Mouse (Mus musculus) heart, postnatal 36 days (tissue): Measurements from ENCODE around the gene Snx17. TPM values are rescaled to one million over a fixed set of nuclear protein-coding genes. Genes with fewer than 3 reads are reported as not detected.
"Not testable (repeated sequence)": the region's sequence is repeated elsewhere in the genome, so short reads cannot be mapped to it uniquely, and the experiment has no call there.

Source experiments
- DNase-seq, 2 experiments: peaks; one replicate each; pipeline ENCODE4 v3.0.0; 2021 to 2022
- intact Hi-C: fragments of 180-260 bp; cut with DNase I; formaldehyde crosslinking; loops from one replicate; pipeline ENCODE4 v1.15.1; 2025
- total RNA-seq, 2 experiments: library from RNA; stranded (reverse); gene quantifications; 2 replicates each; pipeline ENCODE4 v1.2.3; 2021

Gene Snx17
- total RNA-seq, 2 experiments from 2014 or later, result 61.8 to 64.6 TPM

- intact Hi-C loops, result loop anchor here (5.0 kb wide), 1 partner anchor 98 kb away; the partner anchor contains the start of gene Ift172
Observed at GRCm38 (mm10) chr5:31194486-31195485, 1.8 kb downstream of the Snx17 start.

GRCm38 (mm10) chr5:31195671-31196070, 2.6 kb downstream of the Snx17 start:
- intact Hi-C loops, result no loop called here
- DNase-seq, result no peak

More at GRCm38 (mm10) chr5:31194486-31195485, 1.8 kb downstream of the Snx17 start:
- no peak for DNase-seq

GRCm38 (mm10) chr5:31196207-31196606, 3.2 kb downstream of the Snx17 start:
- DNase-seq, result no peak
- intact Hi-C loops, result no loop called here

GRCm38 (mm10) chr5:31197072-31197471, 4.0 kb downstream of the Snx17 start:
- intact Hi-C loops, result no loop called here
- no peak for DNase-seq

GRCm38 (mm10) chr5:31198170-31198569, 5.1 kb downstream of the Snx17 start:
- DNase-seq, result no peak
- intact Hi-C loops, result no loop called here

GRCm38 (mm10) chr5:31198616-31199320, 5.7 kb downstream of the Snx17 start:
- intact Hi-C loops, result no loop called here
- DNase-seq, result no peak

- no peak for DNase-seq
- intact Hi-C loops, result no loop called here
Observed at GRCm38 (mm10) chr5:31199321-31199892, 6.4 kb downstream of the Snx17 start.

- no peak for DNase-seq
- intact Hi-C loops, result no loop called here
Observed at GRCm38 (mm10) chr5:31199893-31200292, 6.9 kb downstream of the Snx17 start.

GRCm38 (mm10) chr5:31200327-31200768, 7.3 kb downstream of the Snx17 start:
- intact Hi-C loops, result no loop called here
- DNase-seq, result peak in 1 of 2 experiments; percentile 16

GRCm38 (mm10) chr5:31201042-31201741, 8.2 kb downstream of the Snx17 start:
- intact Hi-C loops, result no loop called here
- DNase-seq, result peak in 1 of 2 experiments; percentile 11

- DNase-seq, result peak; percentile 91 to 92
- intact Hi-C loops, result loop anchor here (2.0 kb wide), 1 partner anchor 19 kb away; the partner anchor contains the start of gene Ppm1g
Observed at GRCm38 (mm10) chr5:31201742-31202590, 8.9 kb downstream of the Snx17 start, which contains the start of gene Zfp513. Gene Zfp513 (minus strand): TSS chr5:31202303.

GRCm38 (mm10) chr5:31202933-31203332, 9.9 kb downstream of the Snx17 start:
- no peak for DNase-seq
- intact Hi-C loops, result loop anchor here (2.0 kb wide), 1 partner anchor 18 kb away; the partner anchor contains the start of gene Ppm1g

- DNase-seq, result no peak
- intact Hi-C loops, result loop anchor here (2.0 kb wide), 1 partner anchor 17 kb away; the partner anchor contains the start of gene Ppm1g
Observed at GRCm38 (mm10) chr5:31203866-31204265, 10.8 kb downstream of the Snx17 start.

- intact Hi-C loops, result no loop called here
- DNase-seq, result no peak
Observed at GRCm38 (mm10) chr5:31204421-31204820, 11.4 kb downstream of the Snx17 start.

GRCm38 (mm10) chr5:31216554-31216953, 23.5 kb downstream of the Snx17 start:
- DNase-seq, intact Hi-C loops: not testable (repeated sequence)

GRCm38 (mm10) chr5:31218294-31218693, 25.3 kb downstream of the Snx17 start:
- intact Hi-C loops, result no loop called here
- no peak for DNase-seq

- no peak for DNase-seq
- intact Hi-C loops, result no loop called here
Observed at GRCm38 (mm10) chr5:31219070-31219469, 26.0 kb downstream of the Snx17 start.

GRCm38 (mm10) chr5:31219474-31219873, 26.4 kb downstream of the Snx17 start:
- intact Hi-C loops, result no loop called here
- DNase-seq, result no peak

- intact Hi-C loops, result loop anchor here (2.0 to 5.0 kb wide), 3 partner anchors 17 to 107 kb away; partner anchors contain the start of genes Ift172 and Zfp513
- no peak for DNase-seq
Observed at GRCm38 (mm10) chr5:31219911-31220447, 27.0 kb downstream of the Snx17 start.
